Mouse (Mus musculus) liver, embryonic 12.5 days (tissue): ENCODE measurements around the gene Bicc1. TPM values are rescaled to one million over a fixed set of nuclear protein-coding genes. Genes with fewer than 3 reads are reported as not detected.
"Not testable (repeated sequence)": the region's sequence is repeated elsewhere in the genome, so short reads cannot be mapped to it uniquely, and the experiment has no call there.

ENCODE experiments used
- ATAC-seq: fragments of 200-750 bp; cut with Nextera tagmentation; 2 replicates; pipeline ENCODE4 v1.8.0; 2017; ENCODE audit warnings: moderate number of reproducible peaks, mild to moderate bottlenecking, moderate library complexity
- H3K27ac ChIP-seq: fragments of 300-500 bp; sonication (generic); 2 replicates; pipeline ENCODE4 v1.5.1; 2016; ENCODE audit warnings: mild to moderate bottlenecking
- H3K27me3 ChIP-seq: fragments of 300-500 bp; sonication (generic); replicated peaks from 2 replicates; pipeline ENCODE4 v1.6.1; 2016; ENCODE audit warnings: mild to moderate bottlenecking, moderate library complexity
- H3K36me3 ChIP-seq: fragments of 300-500 bp; sonication (generic); 2 replicates; pipeline ENCODE4 v1.6.1; 2016; ENCODE audit warnings: mild to moderate bottlenecking, moderate library complexity
- H3K4me1 ChIP-seq: fragments of 300-500 bp; sonication (generic); 2 replicates; pipeline ENCODE4 v1.6.1; 2016
- H3K4me2 ChIP-seq: fragments of 300-500 bp; sonication (generic); 2 replicates; pipeline ENCODE4 v1.6.1; 2016; ENCODE audit warnings: mild to moderate bottlenecking, moderate library complexity
- H3K4me3 ChIP-seq: fragments of 300-500 bp; sonication (generic); 2 replicates; pipeline ENCODE4 v1.5.1; 2016; ENCODE audit warnings: mild to moderate bottlenecking, moderate library complexity
- H3K9ac ChIP-seq: fragments of 300-500 bp; sonication (generic); 2 replicates; pipeline ENCODE4 v1.6.1; 2016; ENCODE audit warnings: mild to moderate bottlenecking, moderate library complexity
- H3K9me3 ChIP-seq: fragments of 300-500 bp; sonication (generic); replicated peaks from 2 replicates; pipeline ENCODE4 v1.6.1; 2016; ENCODE audit warnings: mild to moderate bottlenecking, moderate library complexity
- WGBS: fragments of 180-500 bp; shearing (Covaris S2); methylation state at CpG from one replicate; pipeline ENCODE4 v1.1.7; 2016; ENCODE audit not compliant: insufficient replicate concordance; 5-methylcytosine and 5-hydroxymethylcytosine counted together
- polyA plus RNA-seq: library from polyadenylated mRNA; unstranded; fragments of >200 nt; fragmentation: Nextera tagmentation; extraction: Ambion mirVana; gene quantifications from 2 replicates; pipeline ENCODE4 v1.2.1, GENCODE M21; 2016

Bicc1 gene
- polyA plus RNA-seq, 1 experiment from 2014 or later: 4.9 TPM

- H3K4me2 ChIP-seq: no peak overlapping the region
- H3K9me3 ChIP-seq: no peaks in the 10 kb centered on the region
- H3K4me1 ChIP-seq: no peaks in the 10 kb centered on the region
- H3K27me3 ChIP-seq: no peaks in the 10 kb centered on the region
- 74% methylated on average over 10 of the region's 10 CpGs for WGBS
- H3K4me3 ChIP-seq: no peak overlapping the region
- H3K9ac ChIP-seq: no peak overlapping the region
- peaks cover 15% of the 10 kb centered on the region for H3K36me3 ChIP-seq
- no peak for ATAC-seq
- H3K27ac ChIP-seq: no peak overlapping the region
Measured at GRCm38 (mm10) chr10:70948276-70948675, 211.2 kb downstream of the Bicc1 start.

- H3K9me3 ChIP-seq, H3K27ac ChIP-seq, H3K4me1 ChIP-seq, H3K27me3 ChIP-seq, H3K4me2 ChIP-seq, H3K4me3 ChIP-seq, ATAC-seq, H3K9ac ChIP-seq: not testable (repeated sequence)
- peaks cover 11% of the 10 kb centered on the region; the same call in 1 of the 2 replicates for H3K36me3 ChIP-seq
- WGBS: 82% methylated on average over 12 of the region's 13 CpGs
Measured at GRCm38 (mm10) chr10:70946121-70946520, 213.4 kb downstream of the Bicc1 start.

- H3K27ac ChIP-seq: no peak overlapping the region
- ATAC-seq: no peak
- no peak overlapping the region for H3K4me3 ChIP-seq
- no peaks in the 10 kb centered on the region for H3K9me3 ChIP-seq
- peaks cover 11% of the 10 kb centered on the region; the same call in 1 of the 2 replicates for H3K36me3 ChIP-seq
- H3K4me2 ChIP-seq: no peak overlapping the region
- H3K27me3 ChIP-seq: no peaks in the 10 kb centered on the region
- no peak overlapping the region for H3K9ac ChIP-seq
- H3K4me1 ChIP-seq: no peaks in the 10 kb centered on the region
- WGBS: 67% methylated on average over 12 of the region's 12 CpGs
Measured at GRCm38 (mm10) chr10:70945076-70945475, 214.4 kb downstream of the Bicc1 start.

GRCm38 (mm10) chr10:70941623-70942022, 217.9 kb downstream of the Bicc1 start:
- H3K4me2 ChIP-seq: no peak overlapping the region
- 62% methylated on average over 6 of the region's 6 CpGs for WGBS
- ATAC-seq: no peak

GRCm38 (mm10) chr10:70939751-70940150, 219.7 kb downstream of the Bicc1 start:
- Histone ChIP-seq H3K9ac (no peak overlapping the region), H3K9me3 (peaks cover 19% of the 10 kb centered on the region), H3K4me2 (no peak overlapping the region), H3K27ac (no peak overlapping the region), H3K4me3 (no peak overlapping the region), H3K4me1 (no peaks in the 10 kb centered on the region), H3K27me3 (no peaks in the 10 kb centered on the region), H3K36me3 (peaks cover 15% of the 10 kb centered on the region)
- ATAC-seq: no peak
- WGBS: 67% methylated on average over 12 of the region's 12 CpGs

More at GRCm38 (mm10) chr10:70941623-70942022, 217.9 kb downstream of the Bicc1 start:
- Histone ChIP-seq H3K4me1 (no peaks in the 10 kb centered on the region), H3K27ac (no peak overlapping the region), H3K9me3 (peaks cover 6% of the 10 kb centered on the region; the same call in 1 of the 2 replicates), H3K27me3 (no peaks in the 10 kb centered on the region), H3K36me3 (peaks cover 14% of the 10 kb centered on the region), H3K4me3 (no peak overlapping the region), H3K9ac (no peak overlapping the region)

GRCm38 (mm10) chr10:70937450-70937849, 222.1 kb downstream of the Bicc1 start:
- no peak overlapping the region for H3K4me2 ChIP-seq
- no peaks in the 10 kb centered on the region for H3K4me1 ChIP-seq
- peaks cover 27% of the 10 kb centered on the region for H3K9me3 ChIP-seq
- 67% methylated on average over 6 of the region's 6 CpGs for WGBS
- H3K27me3 ChIP-seq: no peaks in the 10 kb centered on the region
- no peak overlapping the region for H3K9ac ChIP-seq
- H3K4me3 ChIP-seq: no peak overlapping the region
- H3K36me3 ChIP-seq: peaks cover 16% of the 10 kb centered on the region
- no peak for ATAC-seq
- no peak overlapping the region for H3K27ac ChIP-seq

- no peak overlapping the region for H3K9ac ChIP-seq
- ATAC-seq: no peak
- no peaks in the 10 kb centered on the region for H3K27me3 ChIP-seq
- H3K4me1 ChIP-seq: no peaks in the 10 kb centered on the region
- H3K27ac ChIP-seq: no peak overlapping the region
- H3K4me3 ChIP-seq: no peak overlapping the region
- peaks cover 27% of the 10 kb centered on the region for H3K9me3 ChIP-seq
- peaks cover 21% of the 10 kb centered on the region for H3K36me3 ChIP-seq
- no peak overlapping the region for H3K4me2 ChIP-seq
- WGBS: 55% methylated on average over 3 of the region's 3 CpGs
Measured at GRCm38 (mm10) chr10:70936008-70936407, 223.5 kb downstream of the Bicc1 start.

- Histone ChIP-seq H3K4me2 (no peak overlapping the region), H3K36me3 (peaks cover 17% of the 10 kb centered on the region), H3K27ac (no peak overlapping the region), H3K4me3 (no peak overlapping the region), H3K27me3 (no peaks in the 10 kb centered on the region), H3K9ac (no peak overlapping the region), H3K4me1 (no peaks in the 10 kb centered on the region), H3K9me3 (peaks cover 7% of the 10 kb centered on the region; the same call in 1 of the 2 replicates)
- 66% methylated on average over 4 of the region's 4 CpGs for WGBS
- ATAC-seq: no peak
Measured at GRCm38 (mm10) chr10:70926126-70926525, 233.4 kb downstream of the Bicc1 start.

- Histone ChIP-seq H3K9me3 (0 out of 2 replicates have a peak, but pooled peaks cover 7% of the 10 kb centered on the region), H3K4me2 (no peak overlapping the region), H3K36me3 (0 out of 2 replicates have a peak, but pooled peaks cover 6% of the 10 kb centered on the region), H3K27ac (no peak overlapping the region), H3K27me3 (no peaks in the 10 kb centered on the region), H3K4me3 (no peak overlapping the region), H3K9ac (no peak overlapping the region), H3K4me1 (no peaks in the 10 kb centered on the region)
- no peak for ATAC-seq
- WGBS: 62% methylated on average over 3 of the region's 3 CpGs
Measured at GRCm38 (mm10) chr10:70924348-70924747, 235.2 kb downstream of the Bicc1 start.

- Histone ChIP-seq H3K4me3 (no peak overlapping the region), H3K36me3 (0 out of 2 replicates have a peak, but pooled peaks cover 6% of the 10 kb centered on the region), H3K4me1 (no peaks in the 10 kb centered on the region), H3K4me2 (no peak overlapping the region), H3K9ac (no peak overlapping the region), H3K9me3 (0 out of 2 replicates have a peak, but pooled peaks cover 7% of the 10 kb centered on the region), H3K27ac (no peak overlapping the region), H3K27me3 (no peaks in the 10 kb centered on the region)
- no peak for ATAC-seq
- WGBS: 65% methylated on average over 3 of the region's 3 CpGs
Measured at GRCm38 (mm10) chr10:70923936-70924335, 235.6 kb downstream of the Bicc1 start.

- H3K4me3 ChIP-seq: no peak overlapping the region
- no peaks in the 10 kb centered on the region for H3K27me3 ChIP-seq
- WGBS: 62% methylated on average over 6 of the region's 6 CpGs
- no peak overlapping the region for H3K4me2 ChIP-seq
- no peaks in the 10 kb centered on the region for H3K4me1 ChIP-seq
- ATAC-seq: no peak
- H3K9me3 ChIP-seq: peaks cover 7% of the 10 kb centered on the region; the same call in 1 of the 2 replicates
- no peak overlapping the region for H3K9ac ChIP-seq
- no peaks in the 10 kb centered on the region for H3K36me3 ChIP-seq
- no peak overlapping the region for H3K27ac ChIP-seq
Measured at GRCm38 (mm10) chr10:70921481-70921880, 238.0 kb downstream of the Bicc1 start.

- Histone ChIP-seq H3K36me3 (no peaks in the 10 kb centered on the region), H3K9me3 (peaks cover 3% of the 10 kb centered on the region), H3K27ac (no peak overlapping the region), H3K4me1 (no peaks in the 10 kb centered on the region), H3K4me2 (no peak overlapping the region), H3K9ac (no peak overlapping the region), H3K27me3 (no peaks in the 10 kb centered on the region), H3K4me3 (no peak overlapping the region)
- no peak for ATAC-seq
- WGBS: 71% methylated on average over 1 of the region's 1 CpGs
Measured at GRCm38 (mm10) chr10:70919851-70920250, 239.6 kb downstream of the Bicc1 start.
